Mouse (Mus musculus): ENCODE results near the gene Gldc. TPM values are rescaled to one million over a fixed set of nuclear protein-coding genes. Genes with fewer than 3 reads are reported as not detected.
A peak's percentile ranks its signal among the peaks of the same experiment; 100 is the strongest.

The Gldc gene
- polyA plus RNA-seq, 1 experiment from 2014 or later: 13.9 TPM

DNA sequence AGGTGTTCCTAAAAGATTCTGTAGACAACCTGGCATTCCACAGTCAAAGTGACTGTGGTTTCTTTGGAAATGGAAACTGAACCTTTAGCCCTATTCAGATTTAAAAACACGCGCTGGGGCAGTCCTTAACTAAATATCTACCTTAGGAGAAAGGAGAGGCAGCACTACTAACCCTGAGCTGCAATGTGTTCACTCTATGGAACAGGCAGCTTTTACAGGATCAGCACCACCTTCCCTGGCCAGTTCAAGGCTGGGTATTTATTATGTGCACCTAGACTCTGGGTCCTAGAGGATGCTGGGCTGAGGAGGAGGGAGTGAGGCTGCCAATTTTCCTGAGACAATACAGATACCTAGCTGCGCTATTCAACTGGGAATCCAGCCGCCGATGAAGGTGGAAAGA, 59.6 kb downstream of the Gldc start:
- WGBS: 93% methylated on average over 5 of the region's 5 CpGs
- Histone ChIP-seq H3K4me3 (no peak overlapping the region), H3K27me3 (ENCODE audit: low read depth, poor library complexity, severe bottlenecking) (no peaks in the 10 kb centered on the region), H3K36me3 (peaks cover 7% of the 10 kb centered on the region; the same call in 1 of the 2 replicates), H3K27ac (no peak overlapping the region), H3K9me3 (replicated peaks) (no peaks in the 10 kb centered on the region), H3K4me1 (peaks cover 55% of the 10 kb centered on the region)
- no peak for DNase-seq (ENCODE audit: low spot score)

DNA sequence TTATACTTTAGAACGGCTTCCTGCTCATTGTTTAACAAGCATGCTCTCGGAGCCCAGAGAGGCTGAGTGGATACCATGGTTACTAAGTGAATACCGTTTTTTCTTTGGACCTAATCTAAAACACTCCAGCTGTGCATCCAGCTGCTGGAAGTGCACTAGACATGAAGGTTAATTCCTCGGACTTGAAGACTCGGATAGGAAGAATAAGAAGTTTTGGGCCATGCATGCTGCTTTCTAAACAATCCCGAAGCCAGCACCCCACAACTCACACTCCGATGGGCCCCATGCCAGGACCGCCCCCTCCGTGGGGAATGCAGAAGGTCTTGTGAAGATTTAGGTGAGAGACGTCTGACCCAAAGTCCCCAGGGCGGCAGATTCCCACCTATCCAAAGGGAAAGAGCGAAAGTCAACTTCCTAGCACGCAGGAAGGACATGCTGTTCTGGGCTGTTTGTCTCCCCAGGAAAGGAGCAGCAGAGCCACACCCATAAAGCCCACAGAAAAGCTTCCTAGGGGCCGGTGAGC, 60.2 kb downstream of the Gldc start:
- peaks cover 54% of the 10 kb centered on the region for H3K4me1 ChIP-seq
- H3K36me3 ChIP-seq: peaks cover 7% of the 10 kb centered on the region; the same call in 1 of the 2 replicates

DNA sequence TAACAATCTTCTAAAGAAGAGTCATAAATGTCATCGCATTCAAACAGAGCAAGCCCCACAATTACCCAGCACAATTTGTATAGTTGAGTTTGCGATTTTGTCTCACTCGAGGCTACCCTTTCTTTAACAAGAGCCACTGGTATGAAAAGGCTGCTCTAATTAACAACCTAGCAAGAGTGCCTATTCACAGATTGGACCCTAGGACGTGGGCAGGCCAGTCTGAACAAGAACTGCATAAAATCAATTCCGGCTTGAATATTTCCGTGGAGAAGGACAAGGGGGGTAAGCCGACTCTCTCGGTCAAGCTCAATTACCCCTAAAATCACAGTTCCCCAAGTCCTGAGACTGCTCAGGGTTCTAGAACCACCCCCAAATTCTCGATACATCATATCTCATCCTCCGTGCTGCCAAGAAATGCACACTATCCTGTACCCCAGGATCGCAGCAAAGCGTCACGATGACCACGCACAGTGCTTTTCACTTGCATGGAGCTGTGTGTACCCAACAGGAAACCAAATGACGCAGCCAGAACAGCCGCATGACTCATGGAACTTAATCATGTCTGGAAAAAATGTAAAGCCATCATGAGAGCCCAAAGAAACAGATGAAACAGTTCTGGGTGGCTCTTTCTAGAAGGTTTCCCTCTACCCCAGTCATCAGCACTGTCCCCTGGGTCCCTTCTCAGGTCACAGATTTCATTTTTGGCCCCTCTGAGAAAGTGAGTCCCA, 62.1 kb downstream of the Gldc start:
- Histone ChIP-seq H3K27me3 (ENCODE audit: low read depth, poor library complexity, severe bottlenecking) (no peaks in the 10 kb centered on the region), H3K9me3 (replicated peaks) (no peaks in the 10 kb centered on the region), H3K36me3 (0 out of 2 replicates have a peak, but pooled peaks cover 7% of the 10 kb centered on the region), H3K4me1 (peaks cover 51% of the 10 kb centered on the region), H3K4me3 (no peak overlapping the region), H3K27ac (peak overlapping the region; percentile 22; the same call in 1 of the 2 replicates)
- 92% methylated on average over 16 of the region's 16 CpGs for WGBS
- no peak for DNase-seq (ENCODE audit: low spot score)

More for the DNA sequence above, 60.2 kb downstream of the Gldc start:
- no peak for DNase-seq (ENCODE audit: low spot score)
- H3K9me3 ChIP-seq (replicated peaks): no peaks in the 10 kb centered on the region
- H3K27me3 ChIP-seq (ENCODE audit: low read depth, poor library complexity, severe bottlenecking): no peaks in the 10 kb centered on the region
- no peak overlapping the region; the same call in 1 of the 2 replicates for H3K4me3 ChIP-seq
- 67% methylated on average over 14 of the region's 14 CpGs for whole genome bisulfite sequencing
- H3K27ac ChIP-seq: peak overlapping the region; percentile 66

GRCm38 (mm10) chr19:30111421-30111820, 63.8 kb downstream of the Gldc start:
- no peaks in the 10 kb centered on the region for H3K9me3 ChIP-seq (replicated peaks)
- H3K4me1 ChIP-seq: peaks cover 48% of the 10 kb centered on the region
- no peaks in the 10 kb centered on the region for H3K27me3 ChIP-seq (ENCODE audit: low read depth, poor library complexity, severe bottlenecking)
- H3K4me3 ChIP-seq: no peak overlapping the region
- 0 out of 2 replicates have a peak, but pooled peaks cover 7% of the 10 kb centered on the region for H3K36me3 ChIP-seq
- DNase-seq (ENCODE audit: low spot score): no peak
- H3K27ac ChIP-seq: no peak overlapping the region
- WGBS: 97% methylated on average over 3 of the region's 3 CpGs

DNA sequence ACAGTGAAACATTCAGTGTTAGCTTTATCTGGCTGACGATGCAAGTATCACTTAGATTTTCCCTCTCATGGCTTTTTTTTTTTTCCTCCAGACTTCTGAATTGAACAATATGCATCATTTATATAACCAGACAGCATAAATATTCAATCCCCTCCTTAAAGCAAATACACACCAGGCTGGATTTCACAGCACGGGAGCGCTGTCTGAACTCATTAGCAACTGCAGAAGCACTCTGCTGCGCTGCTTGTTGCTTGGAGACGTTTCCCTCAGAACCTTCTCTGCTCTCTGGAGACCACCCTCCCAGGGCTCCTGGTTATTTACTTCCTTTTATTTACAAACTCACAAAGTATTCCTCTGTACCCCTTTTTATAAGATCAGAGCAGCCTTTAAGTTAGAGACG, 66.1 kb downstream of the Gldc start:
- Histone ChIP-seq H3K27me3 (ENCODE audit: low read depth, poor library complexity, severe bottlenecking) (no peaks in the 10 kb centered on the region), H3K36me3 (0 out of 2 replicates have a peak, but pooled peaks cover 7% of the 10 kb centered on the region), H3K9me3 (replicated peaks) (no peaks in the 10 kb centered on the region), H3K27ac (no peak overlapping the region), H3K4me3 (no peak overlapping the region), H3K4me1 (peaks cover 30% of the 10 kb centered on the region)
- no peak for DNase-seq (ENCODE audit: low spot score)
- WGBS: 86% methylated on average over 6 of the region's 6 CpGs

DNA sequence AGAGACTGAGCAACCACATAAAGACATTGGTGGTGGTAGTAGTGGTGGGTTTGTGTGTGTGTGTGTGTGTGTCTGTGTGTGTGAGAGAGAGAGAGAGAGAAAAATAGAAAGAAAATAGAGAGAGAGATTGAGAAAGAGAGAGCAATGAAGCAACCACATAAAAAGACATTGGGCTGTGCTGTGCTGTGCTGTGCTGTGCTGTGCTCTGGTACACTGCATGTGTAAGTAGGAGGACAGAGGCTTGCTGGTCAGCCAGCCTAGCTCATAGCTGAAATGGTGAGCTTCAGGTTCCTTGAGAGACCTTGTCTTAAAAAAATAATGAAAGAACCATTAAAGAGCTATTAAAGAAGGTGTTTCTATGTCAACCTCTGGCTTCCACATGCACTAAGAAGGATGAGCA, 66.6 kb downstream of the Gldc start:
- no peak overlapping the region for H3K27ac ChIP-seq
- no peaks in the 10 kb centered on the region for H3K9me3 ChIP-seq (replicated peaks)
- no peak overlapping the region for H3K4me3 ChIP-seq
- H3K27me3 ChIP-seq (ENCODE audit: low read depth, poor library complexity, severe bottlenecking): no peaks in the 10 kb centered on the region
- peaks cover 27% of the 10 kb centered on the region for H3K4me1 ChIP-seq
- H3K36me3 ChIP-seq: 0 out of 2 replicates have a peak, but pooled peaks cover 7% of the 10 kb centered on the region
- no peak for DNase-seq (ENCODE audit: low spot score)

- H3K27ac ChIP-seq: no peak overlapping the region
- DNase-seq (ENCODE audit: low spot score): no peak
- no peak overlapping the region for H3K4me3 ChIP-seq
- H3K9me3 ChIP-seq (replicated peaks): no peaks in the 10 kb centered on the region
- 61% methylated on average over 10 of the region's 10 CpGs for WGBS
- peaks cover 25% of the 10 kb centered on the region for H3K4me1 ChIP-seq
- no peaks in the 10 kb centered on the region for H3K27me3 ChIP-seq (ENCODE audit: low read depth, poor library complexity, severe bottlenecking)
- H3K36me3 ChIP-seq: 0 out of 2 replicates have a peak, but pooled peaks cover 7% of the 10 kb centered on the region
Measured at GRCm38 (mm10) chr19:30107221-30107845, 67.9 kb downstream of the Gldc start.

DNA sequence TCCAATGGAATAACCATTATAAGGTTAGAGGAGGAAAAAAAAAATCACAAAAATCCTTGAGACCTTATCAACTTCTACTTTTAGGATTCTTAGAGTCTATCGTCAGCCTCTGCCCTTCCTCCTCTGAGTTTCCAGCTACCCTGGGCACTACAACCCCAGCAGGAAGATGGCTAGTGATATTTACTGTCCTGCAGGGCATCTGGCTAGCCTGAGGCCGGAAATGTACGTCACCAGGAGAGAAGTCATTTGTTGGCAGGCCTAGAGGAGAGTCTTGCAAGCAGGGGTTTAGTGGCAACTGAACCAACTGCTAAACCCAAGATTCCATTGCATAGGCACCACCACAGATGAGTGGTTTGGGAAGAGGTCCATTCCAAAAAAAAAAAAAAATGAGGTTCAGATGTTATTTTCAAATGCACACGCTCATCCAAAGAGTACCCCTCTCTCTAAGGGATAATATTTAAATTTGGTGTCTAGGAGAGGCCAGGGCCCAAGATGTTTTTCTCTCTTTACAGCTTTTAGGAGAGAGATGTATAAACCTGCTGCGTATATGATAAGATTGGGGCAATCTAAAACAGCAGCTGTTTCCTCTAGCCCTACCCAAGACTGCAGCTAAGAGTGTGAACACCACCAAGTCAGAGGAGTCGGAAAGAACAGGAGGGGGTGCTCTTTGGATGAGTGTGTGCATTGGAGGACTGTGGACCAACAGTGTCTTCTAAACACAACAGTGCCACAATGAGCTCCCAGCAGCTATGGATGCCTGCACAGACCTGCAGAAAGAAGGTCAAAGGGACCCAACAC, 70.0 kb downstream of the Gldc start:
- peaks cover 25% of the 10 kb centered on the region for H3K4me1 ChIP-seq
- no peak overlapping the region for H3K27ac ChIP-seq
- peaks cover 14% of the 10 kb centered on the region for H3K36me3 ChIP-seq
- H3K27me3 ChIP-seq (ENCODE audit: low read depth, poor library complexity, severe bottlenecking): no peaks in the 10 kb centered on the region
- WGBS: 92% methylated on average over 6 of the region's 6 CpGs
- H3K4me3 ChIP-seq: no peak overlapping the region
- no peak for DNase-seq (ENCODE audit: low spot score)
- no peaks in the 10 kb centered on the region for H3K9me3 ChIP-seq (replicated peaks)

DNA sequence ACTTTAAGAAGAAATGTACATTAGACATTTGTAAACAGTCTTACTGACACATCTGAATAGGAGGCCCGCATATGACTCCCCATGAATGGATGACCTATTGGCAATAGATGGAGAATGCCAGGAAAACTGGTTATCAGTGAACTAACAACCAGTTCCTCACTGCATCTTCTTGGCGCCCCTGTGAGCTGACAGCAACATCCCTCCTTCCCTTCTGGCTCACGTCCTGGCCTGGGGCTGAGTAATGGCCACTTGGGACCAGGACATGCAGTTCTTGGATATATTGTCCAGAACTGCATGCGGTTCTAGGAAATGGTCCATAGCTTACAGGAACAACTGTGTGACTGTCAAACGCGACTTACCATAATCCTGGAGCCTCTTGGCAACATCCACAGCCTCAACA, 72.6 kb downstream of the Gldc start:
- WGBS: 96% methylated on average over 6 of the region's 6 CpGs
- no peak for DNase-seq (ENCODE audit: low spot score)
- peaks cover 12% of the 10 kb centered on the region for H3K4me1 ChIP-seq
- H3K4me3 ChIP-seq: no peak overlapping the region
- H3K27me3 ChIP-seq (ENCODE audit: low read depth, poor library complexity, severe bottlenecking): no peaks in the 10 kb centered on the region
- H3K36me3 ChIP-seq: peaks cover 38% of the 10 kb centered on the region
- no peaks in the 10 kb centered on the region; the same call in none of the 2 replicates for H3K9me3 ChIP-seq (replicated peaks)
- H3K27ac ChIP-seq: no peak overlapping the region

- Histone ChIP-seq H3K27ac (no peak overlapping the region), H3K4me3 (no peak overlapping the region), H3K27me3 (ENCODE audit: low read depth, poor library complexity, severe bottlenecking) (no peaks in the 10 kb centered on the region), H3K4me1 (peaks cover 17% of the 10 kb centered on the region), H3K36me3 (peaks cover 59% of the 10 kb centered on the region), H3K9me3 (replicated peaks) (no peaks in the 10 kb centered on the region; the same call in none of the 2 replicates)
- 94% methylated on average over 12 of the region's 12 CpGs for WGBS
- DNase-seq (ENCODE audit: low spot score): no peak
Measured at GRCm38 (mm10) chr19:30100571-30100970, 74.7 kb downstream of the Gldc start.

DNA sequence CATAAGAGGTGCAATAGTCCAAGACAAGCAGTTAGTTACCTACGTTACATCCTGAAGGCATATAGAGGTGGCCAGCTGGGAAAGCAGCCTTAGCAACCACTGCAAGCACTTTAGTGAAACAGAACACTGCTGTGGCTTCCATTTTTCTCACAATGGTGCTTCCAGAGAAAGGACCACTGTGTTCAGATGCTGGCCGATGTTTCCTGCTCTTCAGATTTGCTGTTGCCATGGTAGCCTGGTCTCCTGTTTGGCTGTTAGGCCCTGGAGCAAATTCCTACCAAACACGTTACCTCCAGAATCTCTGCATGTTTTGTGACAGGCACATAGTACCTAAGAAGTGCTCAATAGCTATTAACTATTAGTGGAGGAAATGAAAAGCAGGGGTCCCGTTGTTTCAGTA, 78.2 kb downstream of the Gldc start:
- H3K27ac ChIP-seq: 0 out of 2 replicates have a peak overlapping the region, but pooled peaks have one; percentile 4
- 81% methylated on average over 4 of the region's 4 CpGs for WGBS

DNA sequence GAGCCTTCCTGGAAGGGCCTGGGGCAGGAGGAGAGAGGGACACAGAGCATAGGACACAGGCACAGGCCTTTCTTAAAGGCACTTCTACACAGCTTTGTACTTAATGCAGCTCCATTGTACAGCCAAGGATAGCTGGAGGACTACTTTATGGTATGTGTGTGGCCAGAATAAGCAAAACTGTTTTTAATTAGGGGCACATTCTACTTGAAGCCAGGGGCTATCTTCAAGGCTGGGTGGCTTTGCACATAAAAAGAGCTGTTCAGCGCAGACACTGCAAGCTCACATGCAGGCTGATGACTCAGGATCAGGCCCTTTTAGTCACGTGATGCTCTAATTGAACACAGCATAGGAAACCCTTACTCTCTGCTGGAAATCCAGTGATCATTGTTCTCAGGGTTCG, 79.0 kb downstream of the Gldc start:
- no peaks in the 10 kb centered on the region; the same call in none of the 2 replicates for H3K9me3 ChIP-seq (replicated peaks)
- WGBS: 39% methylated on average over 3 of the region's 3 CpGs
- no peaks in the 10 kb centered on the region for H3K27me3 ChIP-seq (ENCODE audit: low read depth, poor library complexity, severe bottlenecking)
- H3K4me1 ChIP-seq: peaks cover 23% of the 10 kb centered on the region
- H3K4me3 ChIP-seq: no peak overlapping the region
- H3K27ac ChIP-seq: peak overlapping the region; percentile 67
- peaks cover 100% of the 10 kb centered on the region for H3K36me3 ChIP-seq
- DNase-seq (ENCODE audit: low spot score): no peak

More for the DNA sequence above, 78.2 kb downstream of the Gldc start:
- Histone ChIP-seq H3K9me3 (replicated peaks) (no peaks in the 10 kb centered on the region; the same call in none of the 2 replicates), H3K36me3 (peaks cover 94% of the 10 kb centered on the region), H3K4me1 (peaks cover 23% of the 10 kb centered on the region), H3K4me3 (no peak overlapping the region), H3K27me3 (ENCODE audit: low read depth, poor library complexity, severe bottlenecking) (no peaks in the 10 kb centered on the region)
- DNase-seq (ENCODE audit: low spot score): no peak

Data from limb, embryonic 10.5 days (tissue).